In genomic region chr1:165193880-165194661, GRCm38 (mm10) we compare ENCODE assay signal across 8 mouse cellular contexts. TPM values are rescaled to one million over a fixed set of nuclear protein-coding genes. Genes with fewer than 3 reads are reported as not detected.
DNase-seq lines count a peak whose midpoint lies in the region; ATAC-seq lines count a peak whose summit lies in the region.

TSS of gene Sft2d2 (minus strand) at chr1:165194438.

- H3K27ac ChIP-seq in lung, embryonic 16.5 days (ENCODE audit: low read length), result peak within 1 kb of the TSS; percentile 89

- H3K36me3 ChIP-seq in lung, embryonic 16.5 days (ENCODE audit: control insufficient read depth, insufficient read depth, low read length), result no peaks in the 10 kb centered on the region

- H3K27me3 ChIP-seq in lung, embryonic 16.5 days (ENCODE audit: control insufficient read depth, insufficient read depth, low read depth, low read length), result no peaks in the 10 kb centered on the region

- under 1% methylated on average over 59 of the region's 69 CpGs for WGBS in lung, embryonic 16.5 days

- DNase-seq in NIH3T3 (ENCODE audit: low read depth), result peak; percentile 85
- DNase-seq in cerebellum, adult 9-11 months, result peak; percentile 67
- peak; percentile 41 for DNase-seq in layer of hippocampus, adult 9-10 months (ENCODE audit: low spot score)
- peak; percentile 91 for DNase-seq in ovary, adult 18-20 months (ENCODE audit: low spot score)
- peak; percentile 96 for DNase-seq in thymus, postnatal 0 days (ENCODE audit: low spot score)

- H3K4me3 ChIP-seq in lung, embryonic 16.5 days (ENCODE audit: low read length), result peak within 1 kb of the TSS; percentile 75

- peaks cover 2% of the 10 kb centered on the region; the same call in 1 of the 2 replicates for H3K4me1 ChIP-seq in lung, embryonic 16.5 days (replicated peaks; ENCODE audit: control insufficient read depth, insufficient read depth, low read length)

- ATAC-seq in frontal cortex, adult (ENCODE audit: low TSS enrichment), result peak; percentile 36
- ATAC-seq in hematopoietic stem cell, adult 5-6 weeks (replicated peaks in 1 of 2; ENCODE audit: insufficient read depth in 1 of 2, low FRiP score in 2 of 2, low TSS enrichment in 1 of 2, low read depth in 1 of 2, poor library complexity in 2 of 2, severe bottlenecking in 2 of 2), result peak; percentile 71 to 85
- peak; percentile 94 for ATAC-seq in lung, embryonic 16.5 days (ENCODE audit: low read depth)

- H3K4me2 ChIP-seq in lung, embryonic 16.5 days (ENCODE audit: low read depth, low read length), result peak within 1 kb of the TSS; percentile 91

- H3K9me3 ChIP-seq in lung, embryonic 16.5 days (ENCODE audit: control insufficient read depth, low read length), result no peaks in the 10 kb centered on the region

- H3K9ac ChIP-seq in lung, embryonic 16.5 days (ENCODE audit: low read length), result peak within 1 kb of the TSS; percentile 82

RNA-seq across cellular contexts. Expression of gene Sft2d2, which starts in this region (rescaled TPM):
- 68.5 and 73.0 TPM in 2 replicates for total RNA-seq in hematopoietic stem cell, adult 5-6 weeks (2017)
- polyA plus RNA-seq in lung, embryonic 16.5 days (2015; fragmentation: Nextera tagmentation; extraction: Ambion mirVana), result 21.9 and 22.4 TPM in 2 replicates
- polyA plus RNA-seq in thymus, postnatal 0 days (2015; fragmentation: Nextera tagmentation; extraction: Ambion mirVana), result 21.6 and 22.8 TPM in 2 replicates

Comparison
In these comparisons a context has a peak if more than half of its experiments do, and no peak if none do; other contexts are left out.
1. Peak in every context shown above with its lines: DNase-seq, ATAC-seq, H3K4me3 ChIP-seq and H3K27ac ChIP-seq.
2. DNase-seq: peak in every context shown above with its lines; median percentile 96 in thymus, postnatal 0 days; 91 in ovary, adult 18-20 months; 85 in NIH3T3; 67 in cerebellum, adult 9-11 months; 41 in layer of hippocampus, adult 9-10 months.
3. ATAC-seq: peak in every context shown above with its lines; median percentile 94 in lung, embryonic 16.5 days; 78 in hematopoietic stem cell, adult 5-6 weeks; 36 in frontal cortex, adult.